Mouse (Mus musculus) gastrocnemius, postnatal 36 days (tissue): Measurements from ENCODE around the gene Larp4b. TPM values are rescaled to one million over a fixed set of nuclear protein-coding genes. Genes with fewer than 3 reads are reported as not detected.

Experiments
- DNase-seq, 2 experiments: peaks; one replicate each; pipeline ENCODE4 v3.0.0; 2022
- intact Hi-C: fragments of 180-260 bp; cut with DNase I; formaldehyde crosslinking; loops from one replicate; pipeline ENCODE4 v1.15.1; 2025
- total RNA-seq, 2 experiments: library from RNA; stranded (reverse); gene quantifications; 2 replicates each; pipeline ENCODE4 v1.2.3; 2021

Gene Larp4b
- total RNA-seq, 2 experiments from 2014 or later, result 66.0 to 67.8 TPM

DNA sequence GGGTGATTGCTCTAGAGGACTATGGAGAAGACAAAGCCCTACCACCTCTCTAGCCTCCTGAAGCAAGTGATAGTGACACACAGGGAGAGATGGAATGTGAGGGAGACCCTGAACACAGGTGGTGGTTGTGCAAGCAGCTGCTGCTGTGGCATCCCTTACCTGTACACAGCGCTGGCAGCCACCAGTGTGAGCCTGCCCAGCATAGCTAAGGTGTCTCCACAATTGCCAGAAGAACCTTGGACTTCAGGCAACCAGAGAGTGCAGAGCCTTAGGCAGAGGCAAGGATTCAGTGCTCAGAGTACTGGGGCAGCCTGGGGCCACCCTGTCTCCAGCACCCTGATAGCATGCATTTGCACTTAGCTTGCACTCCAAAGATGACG lies 105.8 kb downstream of the Larp4b start:
- intact Hi-C loops, result no loop called here
- no peak for DNase-seq

GRCm38 (mm10) chr13:9222761-9223405 lies 129.2 kb downstream of the Larp4b start:
- intact Hi-C loops, result no loop called here
- no peak for DNase-seq

Other genes starting within 250 kb of the Larp4b start
- 10 to 100 TPM; 26.2 to 27.0 TPM for gene Wdr37, start 222.0 kb upstream of the Larp4b start, total RNA-seq
- gene Idi1, start 208.4 kb upstream of the Larp4b start, total RNA-seq, result 1 to 10 TPM; 4.8 to 5.8 TPM
- gene Gm9745, start 145.7 kb upstream of the Larp4b start, total RNA-seq, result not detected
- gene Idi2, start 141.0 kb upstream of the Larp4b start, total RNA-seq, result not detected
- 10 to 100 TPM; 35.0 to 42.0 TPM for gene Gtpbp4, start 97.8 kb upstream of the Larp4b start, total RNA-seq
- 10 to 100 TPM in 1 of 2 experiments, 1 to 10 TPM in 1; 9.9 to 11.4 TPM for gene Dip2c, start 182.6 kb downstream of the Larp4b start, total RNA-seq